In genomic region chr5:105109775-105110174, GRCm38 (mm10) we compare ENCODE assay signal across 9 mouse cellular contexts. TPM values are rescaled to one million over a fixed set of nuclear protein-coding genes. Genes with fewer than 3 reads are reported as not detected.
A peak's percentile ranks its signal among the peaks of the same experiment; 100 is the strongest.
DNase-seq lines count a peak whose midpoint lies in the region; TF ChIP-seq lines count a peak whose summit lies in the region.
"Not testable (repeated sequence)": the region's sequence is repeated elsewhere in the genome, so short reads cannot be mapped to it uniquely, and the experiment has no call there.
"Had no signal": no experiment of that assay in that cellular context is flagged by ENCODE, and none has a peak within 500 bp of the region (broad histone marks: within the 10 kb centered on the region; RNA-seq: fewer than 3 reads in every experiment).

No protein-coding gene starts in this region.

- not testable (repeated sequence) for TF ChIP-seq POLR2A in cortical plate, adult 2 months (IDR thresholded peaks at IDR 0.05; ENCODE audit: extremely low read depth, insufficient read depth, low read length); thymus, adult 2 months (IDR thresholded peaks at IDR 0.05; ENCODE audit: control insufficient read depth, extremely low read depth, insufficient read depth, low read length, poor library complexity)

- 0 out of 2 replicates have a peak overlapping the region, but pooled peaks have one; percentile 17 for H3K27ac ChIP-seq in cortical plate, adult 2 months (ENCODE audit: insufficient read depth, low read length)
- H3K27ac ChIP-seq in thymus, adult 2 months (ENCODE audit: control insufficient read depth, insufficient read depth, low read length), result peak overlapping the region; percentile 84

- H3K36me3 ChIP-seq in thymus, adult 2 months (ENCODE audit: control insufficient read depth, insufficient read depth, low read length), result not testable (repeated sequence)

- H3K4me3 ChIP-seq in cortical plate, adult 2 months (ENCODE audit: insufficient read depth, low read length), result not testable (repeated sequence)
- H3K4me3 ChIP-seq in thymus, adult 2 months (ENCODE audit: control insufficient read depth, insufficient read depth, low read length), result peak overlapping the region; percentile 46

- not testable (repeated sequence) for H3K4me1 ChIP-seq in cortical plate, adult 2 months (ENCODE audit: control insufficient read depth, insufficient read depth, low read length)
- peaks cover 10% of the 10 kb centered on the region for H3K4me1 ChIP-seq in thymus, adult 2 months (replicated peaks; ENCODE audit: control insufficient read depth, insufficient read depth, low read length)

- not testable (repeated sequence) for TF ChIP-seq CTCF in cortical plate, adult 2 months (IDR thresholded peaks at IDR 0.05; ENCODE audit: extremely low read depth, insufficient read depth, low read length); thymus, adult 2 months (IDR thresholded peaks at IDR 0.05; ENCODE audit: borderline replicate concordance, control insufficient read depth, extremely low read depth, insufficient read depth, low read length, poor library complexity)

- not testable (repeated sequence) for H3K27me3 ChIP-seq in thymus, adult 2 months (ENCODE audit: control insufficient read depth, insufficient read depth, low read length)

- DNase-seq in CD4-positive helper T cell, adult 2 months (ENCODE audit: low read depth, low spot score), result peak; percentile 17
- DNase-seq in heart, adult 18-20 months, result peak; percentile 16 to 37
- peak; percentile 7 for DNase-seq in heart, postnatal 4 days
- DNase-seq in kidney, postnatal 4 days, result peak; percentile 22 to 28
- DNase-seq in lung, postnatal 10 days, result peak; percentile 3
- peak; percentile 12 for DNase-seq in ovary, postnatal 14 days (ENCODE audit: low spot score)
- peak; percentile 20 for DNase-seq in thymus, adult 2 months

- 7% methylated on average over 1 of the region's 1 CpGs for WGBS in thymus, adult 2 months

RNA-seq across cellular contexts. Expression of gene Gbp9, which starts 29.6 kb away (rescaled TPM):
- polyA plus RNA-seq in cortical plate, adult 2 months (2012; rRNA removed), result 3.7 and 3.9 TPM in 2 replicates
- 10 to 100 TPM in 1 of 2 experiments, 1 to 10 TPM in 1; 7.7 to 14.9 TPM for total RNA-seq in heart, adult 18-20 months (2021)
- total RNA-seq in heart, postnatal 4 days (2021), result 1 to 10 TPM; 8.5 to 9.1 TPM
- 19.9 and 20.6 TPM in 2 replicates for polyA plus RNA-seq in thymus, adult 2 months (2012; rRNA removed)

RNA-seq across cellular contexts. Expression of gene Gbp8, which starts 29.6 kb away (rescaled TPM):
- 0.17 and 0.44 TPM in 2 replicates for polyA plus RNA-seq in cortical plate, adult 2 months (2012; rRNA removed)
- total RNA-seq in heart, adult 18-20 months (2021), result under 1 TPM; 0.72 to 0.82 TPM
- total RNA-seq in heart, postnatal 4 days (2021), result under 1 TPM; 0.43 to 0.50 TPM
- 67.9 and 78.9 TPM in 2 replicates for polyA plus RNA-seq in thymus, adult 2 months (2012; rRNA removed)
- polyA plus RNA-seq: neural tube, embryonic 14.5 days had no signal

RNA-seq across cellular contexts. Expression of gene Gbp4, which starts 29.6 kb away (rescaled TPM):
- polyA plus RNA-seq in cortical plate, adult 2 months (2012; rRNA removed), result 2.3 and 3.4 TPM in 2 replicates
- 10 to 100 TPM in 1 of 2 experiments, 1 to 10 TPM in 1; 3.9 to 22.8 TPM for total RNA-seq in heart, adult 18-20 months (2021)
- total RNA-seq in heart, postnatal 4 days (2021), result 1 to 10 TPM; 4.6 to 7.1 TPM
- polyA plus RNA-seq in thymus, adult 2 months (2012; rRNA removed), result 126 and 130 TPM in 2 replicates
